Mouse (Mus musculus) forebrain, embryonic 16.5 days (tissue): ENCODE results near the gene Ppp1r10. TPM values are rescaled to one million over a fixed set of nuclear protein-coding genes. Genes with fewer than 3 reads are reported as not detected.

ENCODE experiments used
- ATAC-seq: fragments of 200-750 bp; cut with Nextera tagmentation; 2 replicates; pipeline ENCODE4 v1.8.0; 2017; ENCODE audit warnings: mild to moderate bottlenecking, moderate library complexity
- H3K27ac ChIP-seq: fragments of 300-500 bp; sonication (generic); 2 replicates; pipeline ENCODE4 v1.5.1; 2014; ENCODE audit warnings: low read length, control low read depth
- H3K27me3 ChIP-seq: fragments of 300-500 bp; sonication (generic); replicated peaks from 2 replicates; pipeline ENCODE4 v1.6.1; 2014; ENCODE audit warnings: low read length; ENCODE audit not compliant: control insufficient read depth, insufficient read depth
- H3K36me3 ChIP-seq: fragments of 300-500 bp; sonication (generic); 2 replicates; pipeline ENCODE4 v1.6.1; 2014; ENCODE audit not compliant: control insufficient read depth, insufficient read depth
- H3K4me1 ChIP-seq: fragments of 300-500 bp; sonication (generic); replicated peaks from 2 replicates; pipeline ENCODE4 v1.6.1; 2014; ENCODE audit warnings: low read length; ENCODE audit not compliant: control insufficient read depth, insufficient read depth
- H3K4me2 ChIP-seq: fragments of 300-500 bp; sonication (generic); 2 replicates; pipeline ENCODE4 v1.6.1; 2014; ENCODE audit warnings: mild to moderate bottlenecking, low read length, control low read depth
- H3K4me3 ChIP-seq: fragments of 300-500 bp; sonication (generic); replicated peaks from 2 replicates; pipeline ENCODE4 v1.5.1; 2014; ENCODE audit warnings: mild to moderate bottlenecking, low read length, control low read depth
- H3K9ac ChIP-seq: fragments of 300-500 bp; sonication (generic); replicated peaks from 2 replicates; pipeline ENCODE4 v1.6.1; 2014; ENCODE audit warnings: low read depth, low read length, control low read depth
- H3K9me3 ChIP-seq: fragments of 300-500 bp; sonication (generic); 2 replicates; pipeline ENCODE4 v1.6.1; 2016; ENCODE audit warnings: low read length; ENCODE audit not compliant: control insufficient read depth
- WGBS: fragments of 180-500 bp; shearing (Covaris S2); extraction: QIAGEN DNeasy Blood & Tissue Kit; methylation state at CpG from one replicate; pipeline ENCODE4 v1.1.7; 2014; 5-methylcytosine and 5-hydroxymethylcytosine counted together
- polyA plus RNA-seq: library from polyadenylated mRNA; unstranded; fragments of >200 nt; fragmentation: Nextera tagmentation; extraction: Ambion mirVana; gene quantifications from 2 replicates; pipeline ENCODE4 v1.2.1, GENCODE M21; 2015

The Ppp1r10 gene
- polyA plus RNA-seq, result 47.0 and 50.7 TPM in 2 replicates

DNA sequence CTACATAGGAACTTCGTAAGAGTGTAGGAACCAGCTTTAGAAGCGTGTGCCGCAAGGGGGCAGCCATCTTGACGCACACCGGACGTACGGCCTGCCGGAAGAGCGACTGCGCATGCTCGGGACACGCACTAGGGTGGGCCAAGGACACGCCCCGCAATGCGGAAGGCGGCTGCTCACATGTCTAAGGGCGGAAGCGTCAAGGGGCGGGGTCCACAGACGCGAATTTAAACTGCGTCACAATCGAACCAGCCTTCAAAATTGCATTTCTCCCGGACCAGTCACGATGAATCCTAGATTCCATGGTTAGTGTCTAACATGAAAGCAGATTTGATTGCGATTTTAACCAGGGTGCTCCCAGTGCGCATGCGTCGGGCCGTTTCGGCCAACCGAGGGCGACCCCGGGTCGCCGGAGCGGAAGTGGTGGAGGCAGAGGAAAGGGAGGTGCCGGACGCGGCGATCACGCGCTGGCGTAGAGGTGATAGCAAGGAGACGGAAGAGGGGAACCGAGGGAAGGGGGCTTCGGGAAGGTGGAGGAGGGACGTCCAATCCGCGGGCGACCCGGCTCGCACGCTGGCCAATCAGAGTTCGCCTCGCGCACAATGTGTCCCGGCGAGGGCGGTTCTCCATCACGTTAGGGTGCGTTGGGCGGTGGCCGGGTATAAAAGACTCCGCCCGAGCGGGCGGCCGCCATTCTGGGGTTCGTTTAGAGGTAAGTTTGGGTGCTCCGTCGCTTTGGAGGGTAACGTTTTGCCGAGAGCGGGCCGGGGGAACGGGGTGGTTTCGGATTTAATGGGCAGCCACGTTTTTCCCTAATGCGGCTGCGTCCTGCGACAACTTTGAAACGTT is at the start of gene Ppp1r10, which contains the start of gene Mrps18b:
Ppp1r10 (plus strand) TSS at position 138 of the 846 bp plus-strand sequence.
Mrps18b (minus strand) TSS at position 93 of the 846 bp plus-strand sequence.
- ATAC-seq, result peak; percentile 93
- H3K4me1 ChIP-seq, result peaks cover 32% of the 10 kb centered on the region
- H3K9ac ChIP-seq, result peak within 1 kb of the TSS; percentile 96
- WGBS, result under 1% methylated on average over 83 of the region's 83 CpGs
- H3K27me3 ChIP-seq, result no peaks in the 10 kb centered on the region
- H3K27ac ChIP-seq, result peak within 1 kb of the TSS; percentile 99
- H3K4me3 ChIP-seq, result peak within 1 kb of the TSS; percentile 75
- H3K4me2 ChIP-seq, result peak within 1 kb of the TSS; percentile 91
- no peaks in the 10 kb centered on the region for H3K36me3 ChIP-seq
- no peaks in the 10 kb centered on the region for H3K9me3 ChIP-seq

DNA sequence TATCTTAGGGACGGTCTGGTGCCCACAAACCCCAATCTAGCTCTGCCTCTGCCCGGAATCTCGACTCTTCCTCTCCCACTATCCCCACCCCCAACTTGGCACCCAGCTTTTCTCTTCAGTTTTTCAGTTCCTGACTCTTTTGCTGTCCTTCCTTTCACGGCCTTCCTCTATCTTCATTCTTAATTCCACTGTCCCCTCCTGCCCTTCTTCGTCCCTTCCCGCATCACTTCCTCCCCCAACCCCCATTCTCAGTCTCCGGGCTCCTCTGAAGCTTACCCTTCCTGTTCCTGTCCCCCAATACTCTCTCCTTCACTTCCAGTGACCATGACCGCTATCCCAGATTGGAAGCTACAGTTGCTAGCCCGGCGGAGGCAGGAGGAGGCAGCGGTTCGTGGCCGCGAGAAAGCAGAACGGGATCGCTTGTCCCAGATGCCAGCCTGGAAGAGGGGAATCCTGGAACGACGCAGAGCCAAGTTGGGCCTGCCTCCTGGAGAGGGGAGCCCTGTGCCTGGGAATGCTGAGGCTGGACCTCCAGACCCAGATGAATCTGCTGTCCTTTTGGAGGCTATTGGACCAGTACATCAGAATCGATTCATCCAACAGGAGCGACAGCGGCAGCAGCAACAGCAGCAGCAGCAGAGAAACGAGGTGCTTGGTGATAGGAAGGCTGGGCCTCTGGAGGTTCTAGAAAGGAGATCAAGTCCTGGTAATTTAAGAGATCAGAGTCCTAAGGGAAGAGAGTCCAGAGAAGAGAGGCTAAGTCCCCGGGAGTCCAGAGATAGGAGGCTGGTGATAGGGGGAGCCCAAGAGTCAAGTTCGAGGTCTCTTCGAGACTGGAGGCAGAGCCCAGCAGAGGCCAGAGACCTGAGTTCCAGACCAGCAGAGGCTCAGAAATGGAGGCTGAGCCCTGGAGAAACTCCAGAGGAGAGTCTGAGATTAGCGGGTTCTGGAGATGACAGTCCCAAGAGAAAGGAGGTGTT is 49.0 kb upstream of the Ppp1r10 start:
- peak overlapping the region; percentile 93 for H3K4me2 ChIP-seq
- ATAC-seq, result no peak
- peak overlapping the region; percentile 87 for H3K9ac ChIP-seq
- peak overlapping the region; percentile 97 for H3K27ac ChIP-seq
- H3K4me3 ChIP-seq, result peak overlapping the region; percentile 83
- H3K36me3 ChIP-seq, result peaks cover 4% of the 10 kb centered on the region; the same call in 1 of the 2 replicates
- 10% methylated on average over 26 of the region's 26 CpGs for WGBS
- no peaks in the 10 kb centered on the region for H3K27me3 ChIP-seq
- H3K4me1 ChIP-seq, result peaks cover 52% of the 10 kb centered on the region
- H3K9me3 ChIP-seq, result no peaks in the 10 kb centered on the region

DNA sequence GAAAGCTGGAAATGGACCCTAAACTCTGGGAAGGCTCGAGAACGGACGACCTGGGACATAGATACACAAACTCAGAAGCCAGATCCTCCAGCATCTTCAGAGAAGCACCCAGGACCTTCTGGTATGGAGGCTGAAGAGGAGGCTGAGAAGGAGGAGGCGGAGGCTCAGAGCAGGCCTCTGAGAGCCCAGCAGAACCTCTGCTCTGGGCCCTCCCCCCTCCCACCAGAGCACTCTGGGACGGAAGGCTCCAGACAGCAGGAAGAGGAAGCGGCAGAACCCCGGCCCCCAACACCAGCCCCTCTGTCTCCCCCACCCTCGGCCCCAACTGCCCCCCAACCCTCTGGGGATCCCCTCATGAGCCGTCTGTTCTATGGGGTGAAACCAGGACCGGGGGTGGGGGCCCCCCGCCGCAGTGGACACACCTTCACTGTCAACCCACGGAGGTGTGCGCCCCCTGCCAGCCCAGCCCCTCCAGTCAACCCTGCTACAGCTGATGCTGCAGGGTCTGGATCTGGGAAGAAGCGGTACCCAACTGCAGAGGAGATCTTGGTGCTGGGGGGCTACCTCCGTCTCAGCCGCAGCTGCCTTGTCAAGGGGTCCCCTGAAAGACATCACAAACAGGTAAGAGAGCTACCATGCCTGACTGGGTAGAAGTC is 47.9 kb upstream of the Ppp1r10 start:
- peak overlapping the region; percentile 83 for H3K4me3 ChIP-seq
- peaks cover 4% of the 10 kb centered on the region; the same call in 1 of the 2 replicates for H3K36me3 ChIP-seq
- WGBS, result 30% methylated on average over 17 of the region's 17 CpGs
- no peaks in the 10 kb centered on the region for H3K9me3 ChIP-seq
- peaks cover 59% of the 10 kb centered on the region for H3K4me1 ChIP-seq
- no peak for ATAC-seq
- peak overlapping the region; percentile 47; the same call in 1 of the 2 replicates for H3K27ac ChIP-seq
- H3K27me3 ChIP-seq, result no peaks in the 10 kb centered on the region
- peak overlapping the region; percentile 93 for H3K4me2 ChIP-seq
- H3K9ac ChIP-seq, result peak overlapping the region; percentile 87

DNA sequence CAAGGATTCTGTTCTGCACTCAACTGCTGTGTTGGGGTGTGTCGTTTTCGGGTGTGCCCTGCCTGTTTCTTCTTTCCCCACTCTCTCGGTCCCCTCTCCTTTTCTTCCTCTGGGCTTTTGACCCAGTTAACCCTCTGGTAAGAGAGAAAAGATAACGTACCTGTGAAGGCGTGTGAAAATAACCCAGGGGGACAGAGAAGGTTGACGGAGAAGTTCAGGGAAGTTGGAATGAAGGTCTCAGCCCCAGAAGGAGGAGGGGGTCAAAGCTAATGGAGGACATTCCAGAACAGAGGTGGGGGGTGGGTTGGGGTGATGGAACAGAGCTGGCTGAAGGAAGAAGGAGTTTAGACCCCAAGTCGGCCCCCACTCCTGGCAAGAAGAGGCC is 47.3 kb upstream of the Ppp1r10 start:
- Histone ChIP-seq H3K4me2 (peak overlapping the region; percentile 93), H3K4me1 (peaks cover 65% of the 10 kb centered on the region), H3K9ac (peak overlapping the region; percentile 87), H3K27ac (peak overlapping the region; percentile 47; the same call in 1 of the 2 replicates), H3K4me3 (peak overlapping the region; percentile 83), H3K36me3 (peaks cover 4% of the 10 kb centered on the region; the same call in 1 of the 2 replicates), H3K27me3 (no peaks in the 10 kb centered on the region), H3K9me3 (no peaks in the 10 kb centered on the region)
- no peak for ATAC-seq
- 2% methylated on average over 7 of the region's 7 CpGs for WGBS

DNA sequence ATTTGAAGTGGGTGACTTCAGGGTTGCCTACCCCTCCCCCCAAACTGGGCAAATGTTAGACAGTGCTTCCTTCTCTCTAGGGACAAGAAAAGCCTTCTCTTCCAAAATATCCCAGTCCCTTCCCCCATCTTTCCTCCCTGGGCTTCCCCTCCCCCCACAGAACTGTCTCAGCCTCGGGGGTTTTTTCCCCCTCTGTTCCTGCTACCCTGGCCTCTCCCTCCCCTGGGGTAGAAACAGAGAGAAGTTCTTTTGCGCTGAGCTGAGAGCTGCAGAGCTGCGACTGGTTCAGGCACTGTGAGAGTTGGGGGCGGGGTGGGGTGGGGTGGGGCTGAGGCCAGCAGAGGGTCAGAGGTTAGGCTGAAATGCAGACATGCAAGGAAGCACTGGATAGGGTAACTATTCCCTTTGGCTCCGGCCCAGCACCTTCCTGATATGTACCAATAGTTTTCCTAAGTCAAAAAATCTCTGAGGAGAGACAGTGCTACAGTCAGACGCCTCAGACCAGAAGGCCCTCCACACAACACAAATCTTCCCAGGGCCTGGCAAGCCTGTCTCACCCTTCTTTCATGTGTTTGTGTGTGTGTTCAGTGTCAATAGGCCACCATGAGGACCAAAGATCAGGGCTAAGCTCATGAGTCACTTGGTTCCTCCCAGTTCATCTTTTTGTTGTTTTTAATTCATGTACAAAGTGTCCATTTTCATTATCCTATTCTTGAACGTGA is 46.7 kb upstream of the Ppp1r10 start:
- Histone ChIP-seq H3K4me2 (peak overlapping the region; percentile 93), H3K27ac (peak overlapping the region; percentile 43; the same call in 1 of the 2 replicates), H3K27me3 (no peaks in the 10 kb centered on the region), H3K4me1 (peaks cover 69% of the 10 kb centered on the region), H3K9ac (peak overlapping the region; percentile 87), H3K9me3 (no peaks in the 10 kb centered on the region), H3K4me3 (peak overlapping the region; percentile 83), H3K36me3 (peaks cover 4% of the 10 kb centered on the region)
- 4% methylated on average over 7 of the region's 7 CpGs for WGBS
- ATAC-seq, result no peak

DNA sequence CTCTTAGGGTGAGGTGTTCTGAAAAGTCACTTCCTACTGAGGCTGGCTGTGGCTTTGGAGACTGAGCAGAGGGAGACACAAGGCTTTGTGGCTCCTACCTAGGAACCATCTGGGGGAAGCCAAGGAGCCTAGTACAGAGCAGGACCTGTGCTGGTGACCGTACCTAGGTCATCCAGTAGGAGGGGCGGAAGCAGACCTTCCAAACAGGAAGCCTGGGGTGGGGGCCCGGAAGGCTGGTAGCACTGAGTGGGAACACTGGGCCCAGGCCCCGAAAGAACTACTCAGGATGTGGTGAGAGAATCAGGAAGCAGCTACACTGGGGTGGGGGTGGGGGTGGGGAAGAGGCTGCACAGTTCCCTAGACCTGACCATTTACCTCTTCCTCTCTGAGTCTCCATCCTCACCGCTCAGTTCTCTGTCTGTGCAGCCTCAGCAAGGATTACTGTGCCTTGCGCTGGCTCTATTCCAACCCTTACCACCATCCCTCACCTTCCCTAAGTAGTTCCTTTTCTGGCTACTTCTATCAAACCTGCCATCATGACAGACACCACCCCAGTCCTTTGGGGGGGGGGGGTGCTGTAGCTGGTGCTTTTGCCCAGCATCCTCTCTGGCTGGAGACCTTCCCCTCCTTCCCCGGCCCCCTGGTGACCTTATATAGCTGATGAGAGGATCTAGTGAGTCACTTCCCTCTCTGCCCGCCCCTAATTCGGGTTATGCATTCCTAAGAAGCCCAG is 45.9 kb upstream of the Ppp1r10 start:
- Histone ChIP-seq H3K4me3 (peak overlapping the region; percentile 83), H3K9ac (peak overlapping the region; percentile 87), H3K27ac (peak overlapping the region; percentile 24; the same call in 1 of the 2 replicates), H3K27me3 (no peaks in the 10 kb centered on the region), H3K4me1 (peaks cover 61% of the 10 kb centered on the region), H3K9me3 (no peaks in the 10 kb centered on the region), H3K36me3 (peaks cover 11% of the 10 kb centered on the region), H3K4me2 (peak overlapping the region; percentile 93)
- ATAC-seq, result no peak
- WGBS, result 72% methylated on average over 9 of the region's 9 CpGs

DNA sequence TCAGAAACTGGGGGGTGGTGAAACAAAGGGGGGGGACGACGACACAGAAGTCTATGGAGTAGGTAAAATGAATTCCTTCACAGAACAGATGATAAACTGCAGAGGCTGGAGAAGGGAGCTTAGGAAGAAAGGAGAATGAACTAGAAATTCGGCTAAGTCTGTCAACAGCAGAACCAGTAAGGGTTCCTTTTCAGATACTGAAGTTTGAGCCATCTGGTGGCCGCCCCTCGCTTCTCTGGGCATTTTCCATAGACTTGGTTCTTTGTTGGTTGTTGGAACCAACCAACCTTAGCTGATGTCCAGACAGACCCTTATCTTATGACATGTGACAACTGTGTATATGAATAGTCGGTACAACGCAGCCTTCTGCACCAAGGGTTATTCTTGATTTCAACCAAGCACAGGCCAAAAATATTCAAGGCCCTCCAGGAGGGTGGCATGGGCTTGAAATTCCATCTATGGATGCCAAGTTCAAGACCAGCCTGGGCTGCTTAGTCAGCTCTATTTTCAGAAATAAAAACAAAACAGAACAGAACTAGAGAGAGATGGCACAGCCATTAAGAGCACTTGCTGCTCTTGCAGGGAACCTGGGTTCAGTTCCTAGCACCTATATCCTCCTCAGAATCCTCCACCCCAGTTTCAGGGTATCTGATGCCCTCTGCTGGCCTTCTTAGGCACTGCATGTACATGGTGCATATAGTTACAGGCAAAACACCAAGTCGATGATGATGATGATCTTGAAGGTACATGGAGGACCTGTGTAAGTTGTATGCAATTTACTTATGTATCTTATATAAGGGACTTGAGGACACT is 45.1 kb upstream of the Ppp1r10 start:
- H3K4me2 ChIP-seq, result peak overlapping the region; percentile 93
- no peak overlapping the region for H3K27ac ChIP-seq
- H3K4me3 ChIP-seq, result no peak overlapping the region; the same call in 1 of the 2 replicates
- H3K36me3 ChIP-seq, result peaks cover 12% of the 10 kb centered on the region
- H3K4me1 ChIP-seq, result peaks cover 61% of the 10 kb centered on the region
- H3K9me3 ChIP-seq, result no peaks in the 10 kb centered on the region
- ATAC-seq, result no peak
- no peaks in the 10 kb centered on the region for H3K27me3 ChIP-seq
- no peak overlapping the region for H3K9ac ChIP-seq
- 90% methylated on average over 8 of the region's 8 CpGs for WGBS
